Mouse (Mus musculus) ZHBTc4 (cell line): ENCODE data around the gene Alkbh6.

Experiments
- DNase-seq: peaks from one replicate; pipeline ENCODE4 v3.0.0-alpha.2; 2011; ENCODE audit warnings: low read depth, low spot score

Alkbh6 gene

DNA sequence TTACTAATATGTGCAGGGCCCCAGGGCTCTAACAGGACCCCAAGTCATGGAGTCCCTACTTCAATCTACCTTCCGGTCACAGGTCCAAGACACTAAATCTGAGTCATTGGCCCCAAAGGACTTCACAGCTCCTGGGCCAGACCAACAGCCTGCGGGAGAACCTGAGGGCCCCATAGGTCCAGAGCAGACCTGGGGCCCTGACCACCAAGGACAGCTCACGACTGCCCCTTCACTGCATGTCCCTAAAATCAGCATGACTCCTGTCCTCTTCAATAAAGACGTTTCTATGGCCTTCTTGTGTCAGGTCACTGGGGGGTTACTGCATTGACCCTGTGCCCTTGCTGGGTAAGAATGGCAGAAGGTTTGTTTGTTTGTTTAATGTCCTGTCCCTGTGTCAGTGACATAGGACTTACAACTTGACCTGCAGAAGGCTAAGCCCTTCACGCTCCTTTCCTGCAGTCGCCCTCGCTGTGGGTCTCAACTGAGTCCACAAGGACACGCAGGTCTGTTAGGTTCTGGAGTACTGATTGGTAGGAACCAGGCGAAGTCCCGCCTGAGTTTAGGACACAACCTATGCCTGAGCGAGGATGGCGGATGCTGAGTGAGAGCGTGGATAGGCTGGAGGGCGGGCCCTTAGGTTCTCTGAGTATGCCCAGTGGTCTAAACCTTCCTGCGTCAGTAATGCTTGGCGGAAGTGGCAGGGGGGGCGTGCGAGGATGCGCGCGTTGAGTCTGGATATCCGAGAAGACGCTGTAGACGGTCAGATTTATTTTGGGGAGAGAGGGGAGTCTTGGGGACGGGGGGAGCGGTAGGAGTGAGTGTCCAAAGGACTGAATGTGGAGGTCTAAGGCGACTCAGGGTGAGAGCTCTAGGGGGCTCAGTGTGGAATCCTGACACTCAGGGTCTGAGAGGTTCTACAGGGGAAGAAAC lies at the start of gene Alkbh6:
Alkbh6 (plus strand) TSS at position 642 of the 930 bp plus-strand sequence.
- DNase-seq: peak; percentile 97

DNA sequence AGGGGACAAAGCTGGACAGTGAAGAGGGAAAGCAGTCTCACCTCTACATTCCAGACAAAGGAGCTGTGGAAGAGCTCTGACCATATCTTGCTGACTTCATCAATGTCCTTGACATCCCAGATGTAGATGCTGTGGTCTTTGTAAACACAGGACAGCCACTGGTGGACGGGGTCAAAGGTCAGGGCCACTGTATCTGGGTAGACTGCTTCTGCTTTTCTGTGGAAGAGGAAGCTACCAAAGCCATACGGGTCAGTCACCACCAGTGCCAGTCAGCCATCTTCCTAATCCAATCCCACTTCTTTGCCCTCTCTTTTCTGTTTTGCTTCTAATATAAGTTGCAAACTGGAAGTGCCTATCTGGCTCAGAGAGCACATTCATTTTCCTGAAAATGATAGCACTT lies 43.5 kb upstream of the Alkbh6 start:
- DNase-seq: no peak

- DNase-seq: peak; percentile 59
Observed at GRCm38 (mm10) chr7:30265531-30265930, 43.0 kb upstream of the Alkbh6 start.

GRCm38 (mm10) chr7:30265935-30266334 lies 42.6 kb upstream of the Alkbh6 start:
- DNase-seq: peak; percentile 96

GRCm38 (mm10) chr7:30266780-30267179 lies 41.7 kb upstream of the Alkbh6 start:
- peak; percentile 91 for DNase-seq

DNA sequence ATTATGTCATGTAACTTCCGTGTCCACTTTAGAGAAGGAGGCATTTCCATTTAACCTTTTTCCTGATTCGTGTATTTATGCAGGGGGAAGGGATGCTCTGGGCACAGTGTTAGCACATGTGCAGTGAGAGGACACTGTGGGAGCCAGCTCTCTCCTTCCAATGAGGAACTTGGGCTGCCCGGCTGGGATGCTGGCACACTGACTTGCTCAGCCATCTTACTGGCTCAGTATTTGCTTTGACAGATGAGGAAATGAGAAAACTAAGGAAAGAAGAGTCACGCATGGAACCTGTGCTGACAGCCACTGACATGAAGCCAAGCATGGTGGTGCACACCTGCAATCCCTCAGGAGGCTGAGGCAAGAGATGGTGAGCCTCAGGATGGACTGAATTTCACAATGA lies 38.9 kb upstream of the Alkbh6 start:
- DNase-seq: no peak

DNA sequence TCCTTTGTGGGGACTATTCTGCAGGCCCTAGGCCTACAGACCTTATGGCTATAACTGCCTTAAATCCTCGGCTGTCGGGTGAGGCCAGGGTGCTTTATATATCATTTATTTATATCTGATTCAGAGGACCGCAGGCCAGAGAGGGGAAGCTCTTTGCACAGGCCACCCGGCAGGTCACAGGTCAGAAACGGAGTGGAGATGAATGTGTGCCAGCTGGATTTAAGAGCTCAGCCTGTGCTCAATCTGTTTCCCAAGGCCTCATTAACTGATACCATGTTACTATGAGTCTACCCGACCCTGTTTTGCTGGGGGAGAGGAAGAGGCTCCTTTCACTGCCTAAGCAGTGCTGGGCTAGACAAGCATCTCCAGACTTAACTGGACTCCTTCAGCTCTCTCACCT lies 34.1 kb upstream of the Alkbh6 start:
- no peak for DNase-seq

DNA sequence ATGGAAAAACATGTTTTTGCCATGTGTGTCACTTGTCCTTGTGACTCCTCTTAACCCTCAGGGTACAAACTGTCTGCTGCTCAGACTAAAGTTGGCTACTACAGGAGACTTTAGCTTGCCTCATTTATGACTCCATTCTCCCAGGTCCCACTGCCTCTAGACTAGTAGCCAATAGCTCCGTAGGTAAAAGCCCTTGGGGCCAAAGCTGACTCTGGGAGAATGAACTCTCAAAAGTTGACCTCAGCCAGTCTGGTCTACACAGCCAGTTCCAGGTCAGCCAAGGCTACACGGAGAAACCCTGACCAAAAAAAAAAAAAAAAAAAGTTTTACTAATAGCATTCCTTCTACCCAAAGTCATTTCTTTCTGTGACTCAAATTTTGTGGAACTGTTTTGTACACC lies 29.6 kb upstream of the Alkbh6 start:
- no peak for DNase-seq

- peak; percentile 89 for DNase-seq
Observed at GRCm38 (mm10) chr7:30279536-30279935, 29.0 kb upstream of the Alkbh6 start.

DNA sequence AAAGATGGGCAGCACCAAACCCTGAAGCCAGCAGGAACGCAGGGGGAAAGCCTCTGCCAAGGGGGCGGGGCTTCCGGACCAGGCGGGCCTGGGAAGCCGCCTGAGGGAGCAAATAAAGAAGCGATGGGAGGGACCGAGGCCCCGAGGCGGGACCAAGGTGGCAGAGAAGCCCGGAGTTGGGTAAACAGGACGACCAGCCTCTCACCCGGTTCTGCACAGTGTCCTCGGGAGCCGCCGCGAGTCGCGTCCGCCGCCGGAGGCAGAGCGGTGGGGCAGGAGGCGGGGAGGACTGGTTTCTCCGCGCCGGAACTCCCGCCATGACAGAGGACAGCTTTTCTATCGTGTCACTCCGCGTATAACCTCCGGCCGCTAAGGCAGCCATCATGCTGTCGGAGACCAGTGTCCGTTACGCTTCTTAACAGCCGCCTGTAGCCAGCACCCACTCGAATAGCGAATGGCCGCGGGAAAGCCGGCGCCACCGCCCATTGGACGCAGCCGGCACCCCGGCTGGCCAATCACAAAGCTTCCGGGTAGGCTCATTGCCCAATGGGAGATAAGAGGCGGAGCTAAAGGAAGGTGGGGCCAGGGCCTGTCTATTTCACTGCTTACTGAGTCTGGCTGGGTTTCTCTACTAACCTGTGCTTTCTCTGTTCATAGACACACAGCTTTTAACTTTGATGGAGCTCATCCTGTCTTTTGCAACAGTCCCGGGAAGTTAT lies 28.4 kb upstream of the Alkbh6 start, which contains the start of the genes Thap8 and Wdr62:
Thap8 (plus strand) TSS at position 144 of the 719 bp plus-strand sequence.
Wdr62 (minus strand) TSS at position 469 of the 719 bp plus-strand sequence.
- DNase-seq: peak; percentile 98

GRCm38 (mm10) chr7:30280670-30281138 lies 27.8 kb upstream of the Alkbh6 start:
- DNase-seq: peak; percentile 95

DNA sequence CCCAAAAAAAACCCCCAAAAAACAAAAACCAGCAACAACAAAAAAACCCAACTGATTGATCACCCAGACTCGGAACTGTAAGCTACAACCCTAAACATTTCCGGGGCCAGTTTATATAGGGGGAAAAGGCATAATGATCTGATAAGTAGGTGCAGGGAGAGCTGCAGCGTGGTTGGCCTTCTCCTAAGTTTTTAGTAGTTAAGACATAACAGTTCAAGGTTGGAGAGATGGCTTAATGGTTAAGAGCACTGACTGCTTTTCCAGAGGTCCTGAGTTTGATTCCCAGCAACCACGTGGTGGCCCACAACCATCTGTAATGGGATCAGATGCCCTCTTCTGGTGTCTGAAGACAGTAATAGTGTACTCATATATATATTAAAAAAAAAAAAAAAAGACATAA lies 27.0 kb upstream of the Alkbh6 start:
- no peak for DNase-seq

- DNase-seq: no peak
Observed at GRCm38 (mm10) chr7:30282740-30283139, 25.8 kb upstream of the Alkbh6 start.

DNA sequence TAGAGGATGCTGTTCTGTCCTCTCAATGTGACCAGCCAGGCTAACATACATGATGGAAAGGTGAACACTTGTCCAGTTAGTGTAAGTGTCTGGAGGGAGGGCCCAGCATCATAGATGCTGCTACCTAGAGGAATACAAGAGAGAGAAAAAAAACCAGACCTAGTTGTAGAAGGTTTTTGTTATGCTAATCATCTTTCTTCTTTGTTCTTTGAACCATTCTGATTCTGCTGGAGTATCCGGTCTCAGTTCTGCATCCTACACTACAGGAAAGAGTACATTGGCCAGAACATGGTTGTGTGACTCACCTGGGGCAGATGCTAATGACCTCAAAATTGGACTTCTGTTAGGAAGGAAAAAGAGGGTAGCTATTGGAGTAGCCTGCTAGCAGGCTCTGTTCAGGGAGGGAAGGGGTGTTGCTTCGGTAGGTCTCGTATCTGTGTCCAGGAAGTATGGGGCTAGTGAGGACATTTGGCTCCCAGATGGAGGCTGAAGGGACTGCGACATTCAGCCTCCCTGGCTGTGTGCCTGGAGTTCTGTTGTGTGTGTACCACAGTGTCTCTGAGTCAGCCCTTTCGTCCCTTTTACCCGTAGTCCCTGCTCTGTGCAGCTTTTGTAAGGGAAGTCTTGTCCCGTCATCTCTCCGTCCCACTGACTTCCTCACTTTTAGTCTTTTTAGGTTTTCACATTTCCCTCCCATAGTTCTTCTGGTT lies 21.7 kb upstream of the Alkbh6 start:
- DNase-seq: peak; percentile 52

GRCm38 (mm10) chr7:30288046-30288445 lies 20.5 kb upstream of the Alkbh6 start:
- DNase-seq: no peak

DNA sequence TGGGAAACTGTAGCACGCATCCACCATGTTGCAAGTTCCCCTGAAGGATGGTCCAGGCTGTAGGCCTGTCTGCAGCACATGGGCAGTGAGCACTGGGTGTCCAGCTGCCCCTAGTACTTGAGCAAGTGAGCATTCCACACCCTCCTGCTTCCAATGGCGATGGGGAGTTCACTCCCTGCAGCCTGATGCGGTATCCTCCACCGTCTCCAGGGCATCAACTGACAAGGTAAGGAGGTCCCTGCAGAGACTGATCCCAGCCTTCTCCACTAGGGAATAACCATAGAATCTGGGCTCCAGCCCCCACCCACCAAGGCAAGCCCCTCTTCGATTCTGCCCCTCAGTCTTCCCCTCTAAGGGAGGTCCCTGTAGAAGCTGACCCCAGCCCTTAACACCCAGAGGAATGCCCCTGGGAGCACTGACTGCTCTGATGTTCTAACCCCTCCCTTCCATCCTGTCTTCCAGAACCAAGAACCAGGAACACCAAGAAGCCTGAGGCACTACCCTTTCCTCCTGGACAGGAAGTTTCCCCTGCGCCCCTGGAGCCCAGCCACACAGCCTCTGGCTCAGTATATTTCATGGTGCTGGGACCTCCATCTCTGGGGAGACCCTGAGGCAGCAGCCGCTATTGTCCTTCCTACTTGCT lies 19.3 kb upstream of the Alkbh6 start:
- no peak for DNase-seq

- no peak for DNase-seq
Observed at GRCm38 (mm10) chr7:30289714-30290399, 18.7 kb upstream of the Alkbh6 start.

GRCm38 (mm10) chr7:30291215-30292131 lies 17.0 kb upstream of the Alkbh6 start, which contains the start of gene Clip3:
Gene Clip3 (plus strand): TSS chr7:30291728.
- peak; percentile 73 for DNase-seq

DNA sequence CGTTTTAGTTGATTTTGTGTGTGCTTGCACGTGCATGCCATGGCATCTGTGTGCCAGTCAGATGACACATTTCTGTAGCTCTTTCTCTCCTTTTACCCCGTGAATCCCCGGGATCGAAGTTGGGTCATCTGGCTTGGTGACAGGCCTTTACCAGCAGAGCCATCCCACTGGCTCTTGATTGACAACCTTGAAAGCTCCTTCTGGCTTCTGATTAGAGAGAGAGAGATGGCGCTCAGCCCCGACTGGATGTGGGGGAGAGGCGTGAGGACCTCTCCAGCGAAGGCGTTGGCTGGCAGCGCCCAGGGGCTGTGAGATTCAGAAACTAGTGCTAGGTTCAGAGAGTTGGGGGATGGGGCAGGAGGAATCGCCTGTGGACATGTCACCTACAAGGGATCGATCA lies 14.7 kb upstream of the Alkbh6 start:
- DNase-seq: no peak
